Mouse (Mus musculus) heart, embryonic 10.5 days (tissue): ENCODE measurements at regions not wholly inside any gene's neighbourhood (a gene's known extent, or its start where the extent isn't known, plus 50 kb on each side); places are given as distances from the start of the nearest gene placed in this dataset.

Experiments used
- DNase-seq: peaks from one replicate; pipeline ENCODE4 v3.0.0-alpha.2; 2017; ENCODE audit warnings: low spot score
- H3K27ac ChIP-seq: fragments of 300-500 bp; sonication (generic); 2 replicates; pipeline ENCODE4 v1.5.1; 2016; ENCODE audit warnings: mild to moderate bottlenecking
- H3K27me3 ChIP-seq: fragments of 300-500 bp; sonication (generic); 2 replicates; pipeline ENCODE4 v1.6.1; 2016; ENCODE audit warnings: mild to moderate bottlenecking; ENCODE audit not compliant: poor library complexity, insufficient read depth, severe bottlenecking
- H3K36me3 ChIP-seq: fragments of 300-500 bp; sonication (generic); 2 replicates; pipeline ENCODE4 v1.6.1; 2016; ENCODE audit warnings: mild to moderate bottlenecking, moderate library complexity
- H3K4me1 ChIP-seq: fragments of 300-500 bp; sonication (generic); 2 replicates; pipeline ENCODE4 v1.6.1; 2016; ENCODE audit warnings: mild to moderate bottlenecking
- H3K4me3 ChIP-seq: fragments of 300-500 bp; sonication (generic); 2 replicates; pipeline ENCODE4 v1.5.1; 2016; ENCODE audit warnings: mild to moderate bottlenecking, moderate library complexity
- H3K9me3 ChIP-seq: fragments of 300-500 bp; sonication (generic); 2 replicates; pipeline ENCODE4 v1.6.1; 2016; ENCODE audit warnings: mild to moderate bottlenecking, moderate library complexity
- whole genome bisulfite sequencing: fragments of 180-500 bp; shearing (Covaris S2); methylation state at CpG from one replicate; pipeline ENCODE4 v1.1.7; 2016; 5-methylcytosine and 5-hydroxymethylcytosine counted together

- peaks cover 19% of the 10 kb centered on the region for H3K4me1 ChIP-seq
- no peaks in the 10 kb centered on the region for H3K36me3 ChIP-seq
- peaks cover 12% of the 10 kb centered on the region; the same call in 1 of the 2 replicates for H3K27me3 ChIP-seq
- no peak overlapping the region for H3K4me3 ChIP-seq
- no peak overlapping the region for H3K27ac ChIP-seq
- 33% methylated on average over 4 of the region's 4 CpGs for WGBS
- no peak for DNase-seq
- H3K9me3 ChIP-seq: no peaks in the 10 kb centered on the region; the same call in 1 of the 2 replicates
Observed at GRCm38 (mm10) chr12:25196022-25196421, 99.1 kb upstream of the Id2 start.

- Histone ChIP-seq H3K4me1 (peaks cover 42% of the 10 kb centered on the region), H3K36me3 (no peaks in the 10 kb centered on the region), H3K27ac (no peak overlapping the region), H3K27me3 (peaks cover 9% of the 10 kb centered on the region; the same call in 1 of the 2 replicates), H3K9me3 (no peaks in the 10 kb centered on the region), H3K4me3 (no peak overlapping the region)
- no peak for DNase-seq
- WGBS: 83% methylated on average over 6 of the region's 6 CpGs
Observed at GRCm38 (mm10) chr12:25192216-25192615, 95.3 kb upstream of the Id2 start.

- Histone ChIP-seq H3K9me3 (no peaks in the 10 kb centered on the region), H3K4me3 (no peak overlapping the region), H3K27me3 (0 out of 2 replicates have a peak, but pooled peaks cover 7% of the 10 kb centered on the region), H3K36me3 (no peaks in the 10 kb centered on the region), H3K4me1 (peaks cover 35% of the 10 kb centered on the region), H3K27ac (peak overlapping the region; percentile 70)
- DNase-seq: no peak
- WGBS: 39% methylated on average over 6 of the region's 6 CpGs
Observed at GRCm38 (mm10) chr12:25190360-25190759, 93.4 kb upstream of the Id2 start.

GRCm38 (mm10) chr12:25189174-25189761 is 92.3 kb upstream of the Id2 start:
- H3K27me3 ChIP-seq: no peaks in the 10 kb centered on the region
- H3K9me3 ChIP-seq: no peaks in the 10 kb centered on the region
- H3K4me1 ChIP-seq: peaks cover 35% of the 10 kb centered on the region
- H3K27ac ChIP-seq: peak overlapping the region; percentile 70
- no peak overlapping the region for H3K4me3 ChIP-seq
- 57% methylated on average over 16 of the region's 16 CpGs for WGBS
- H3K36me3 ChIP-seq: no peaks in the 10 kb centered on the region
- no peak for DNase-seq

- H3K9me3 ChIP-seq: no peaks in the 10 kb centered on the region
- 0 out of 2 replicates have a peak overlapping the region, but pooled peaks have one; percentile 39 for H3K27ac ChIP-seq
- no peaks in the 10 kb centered on the region for H3K27me3 ChIP-seq
- no peaks in the 10 kb centered on the region for H3K36me3 ChIP-seq
- H3K4me3 ChIP-seq: no peak overlapping the region
- 67% methylated on average over 3 of the region's 3 CpGs for WGBS
- peaks cover 35% of the 10 kb centered on the region for H3K4me1 ChIP-seq
- no peak for DNase-seq
Observed at GRCm38 (mm10) chr12:25188556-25188955, 91.6 kb upstream of the Id2 start.

GRCm38 (mm10) chr12:25187216-25187615 is 90.3 kb upstream of the Id2 start:
- 64% methylated on average over 3 of the region's 3 CpGs for WGBS
- Histone ChIP-seq H3K27me3 (no peaks in the 10 kb centered on the region), H3K4me3 (no peak overlapping the region), H3K36me3 (no peaks in the 10 kb centered on the region), H3K9me3 (no peaks in the 10 kb centered on the region), H3K4me1 (peaks cover 35% of the 10 kb centered on the region), H3K27ac (no peak overlapping the region)
- DNase-seq: no peak

- H3K27ac ChIP-seq: no peak overlapping the region
- no peaks in the 10 kb centered on the region for H3K27me3 ChIP-seq
- WGBS: 81% methylated on average over 4 of the region's 4 CpGs
- no peaks in the 10 kb centered on the region for H3K4me1 ChIP-seq
- DNase-seq: no peak
- no peaks in the 10 kb centered on the region for H3K9me3 ChIP-seq
- H3K36me3 ChIP-seq: no peaks in the 10 kb centered on the region
- no peak overlapping the region for H3K4me3 ChIP-seq
Observed at GRCm38 (mm10) chr12:25182680-25183079, 85.7 kb upstream of the Id2 start.

- H3K27me3 ChIP-seq: no peaks in the 10 kb centered on the region
- no peak overlapping the region for H3K4me3 ChIP-seq
- H3K36me3 ChIP-seq: no peaks in the 10 kb centered on the region
- DNase-seq: no peak
- H3K4me1 ChIP-seq: no peaks in the 10 kb centered on the region
- H3K27ac ChIP-seq: no peak overlapping the region
- 89% methylated on average over 8 of the region's 8 CpGs for WGBS
- H3K9me3 ChIP-seq: no peaks in the 10 kb centered on the region
Observed at GRCm38 (mm10) chr12:25181317-25181716, 84.4 kb upstream of the Id2 start.

- H3K27ac ChIP-seq: no peak overlapping the region
- whole genome bisulfite sequencing: 81% methylated on average over 1 of the region's 1 CpGs
- H3K9me3 ChIP-seq: no peaks in the 10 kb centered on the region
- H3K4me3 ChIP-seq: no peak overlapping the region
- no peaks in the 10 kb centered on the region for H3K36me3 ChIP-seq
- no peaks in the 10 kb centered on the region for H3K27me3 ChIP-seq
- DNase-seq: no peak
- no peaks in the 10 kb centered on the region for H3K4me1 ChIP-seq
Observed at GRCm38 (mm10) chr12:25180861-25181260, 83.9 kb upstream of the Id2 start.

- H3K36me3 ChIP-seq: no peaks in the 10 kb centered on the region
- H3K27me3 ChIP-seq: no peaks in the 10 kb centered on the region; the same call in 1 of the 2 replicates
- no peak for DNase-seq
- WGBS: 84% methylated on average over 3 of the region's 3 CpGs
- no peak overlapping the region for H3K27ac ChIP-seq
- H3K4me1 ChIP-seq: no peaks in the 10 kb centered on the region
- no peak overlapping the region for H3K4me3 ChIP-seq
- H3K9me3 ChIP-seq: no peaks in the 10 kb centered on the region
Observed at GRCm38 (mm10) chr12:25180289-25180688, 83.3 kb upstream of the Id2 start.

GRCm38 (mm10) chr12:25178491-25179115 is 81.7 kb upstream of the Id2 start:
- H3K36me3 ChIP-seq: no peaks in the 10 kb centered on the region
- H3K27me3 ChIP-seq: peaks cover 5% of the 10 kb centered on the region; the same call in 1 of the 2 replicates
- no peaks in the 10 kb centered on the region for H3K9me3 ChIP-seq
- WGBS: 91% methylated on average over 5 of the region's 5 CpGs
- no peak overlapping the region for H3K4me3 ChIP-seq
- 0 out of 2 replicates have a peak overlapping the region, but pooled peaks have one; percentile 5 for H3K27ac ChIP-seq
- H3K4me1 ChIP-seq: 0 out of 2 replicates have a peak, but pooled peaks cover 6% of the 10 kb centered on the region
- DNase-seq: no peak

GRCm38 (mm10) chr12:25177827-25178226 is 80.9 kb upstream of the Id2 start:
- whole genome bisulfite sequencing: 75% methylated on average over 3 of the region's 3 CpGs
- DNase-seq: no peak
- H3K27ac ChIP-seq: no peak overlapping the region

GRCm38 (mm10) chr12:25176565-25176964 is 79.6 kb upstream of the Id2 start:
- Histone ChIP-seq H3K36me3 (no peaks in the 10 kb centered on the region), H3K9me3 (no peaks in the 10 kb centered on the region), H3K4me1 (0 out of 2 replicates have a peak, but pooled peaks cover 6% of the 10 kb centered on the region), H3K27ac (no peak overlapping the region), H3K4me3 (no peak overlapping the region), H3K27me3 (peaks cover 5% of the 10 kb centered on the region; the same call in 1 of the 2 replicates)
- DNase-seq: no peak
- 89% methylated on average over 3 of the region's 3 CpGs for WGBS

More at GRCm38 (mm10) chr12:25177827-25178226, 80.9 kb upstream of the Id2 start:
- no peak overlapping the region for H3K4me3 ChIP-seq
- no peaks in the 10 kb centered on the region for H3K9me3 ChIP-seq
- H3K4me1 ChIP-seq: 0 out of 2 replicates have a peak, but pooled peaks cover 6% of the 10 kb centered on the region
- peaks cover 5% of the 10 kb centered on the region; the same call in 1 of the 2 replicates for H3K27me3 ChIP-seq
- H3K36me3 ChIP-seq: no peaks in the 10 kb centered on the region
